Mouse (Mus musculus): ENCODE results near the gene Gm21994.

DNA sequence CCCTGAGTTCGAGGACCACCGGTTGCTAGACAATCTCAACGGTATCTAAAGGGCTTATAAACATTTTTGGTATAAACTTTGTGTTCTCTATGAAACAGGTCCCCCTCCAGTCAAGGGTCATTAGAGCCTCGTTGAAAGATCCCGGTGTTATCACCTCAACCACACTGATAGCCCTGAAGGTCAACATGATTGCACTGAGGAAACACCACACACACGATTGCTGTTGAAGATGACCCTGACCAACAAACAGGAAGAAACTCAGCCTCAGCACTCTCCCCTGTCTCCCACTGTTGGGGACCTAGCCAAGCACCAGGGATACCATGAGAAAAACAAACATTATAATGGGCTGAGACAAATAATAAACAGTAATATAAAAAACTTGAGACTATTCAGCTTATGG is 38.3 kb upstream of the Gm21994 start:
- TF ChIP-seq CTCF (conservative IDR thresholded peaks at IDR 0.05; ENCODE audit: insufficient read depth, insufficient read length, low read depth, low read length) (no peak), POLR2A (IDR thresholded peaks at IDR 0.05; ENCODE audit: low read depth, low read length) (no peak)
